Mouse (Mus musculus): ENCODE measurements around the gene Fbln7. TPM values are rescaled to one million over a fixed set of nuclear protein-coding genes. Genes with fewer than 3 reads are reported as not detected.

The Fbln7 gene
- polyA plus RNA-seq (2014; fragmentation: Illumina TruSeq; extraction: RNeasy Lipid Tissue Mini Kit (QIAGEN cat#74804); ENCODE audit: low replicate concordance), result 2.2 TPM

DNA sequence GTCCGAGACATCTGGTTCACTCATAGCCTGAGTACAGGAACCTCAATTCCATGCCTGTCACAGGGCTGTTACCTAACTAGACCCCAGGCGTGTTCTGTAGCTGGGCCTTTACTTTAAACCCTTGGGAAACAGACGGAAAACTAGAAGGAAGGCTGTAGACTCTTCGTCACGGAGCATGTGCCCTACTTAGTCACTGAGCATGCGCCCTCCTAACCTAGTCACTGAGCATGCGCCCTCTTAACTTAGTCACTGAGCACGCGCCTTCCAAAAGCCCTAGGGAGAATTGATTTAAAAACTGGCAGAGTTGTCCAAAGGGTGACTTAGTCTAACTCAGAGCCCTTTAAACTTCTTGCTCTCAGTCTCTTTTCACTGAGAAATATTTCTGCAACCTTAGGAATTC is at the start of gene Fbln7:
Fbln7 (plus strand) TSS at position 346 of the 400 bp plus-strand sequence.

DNA sequence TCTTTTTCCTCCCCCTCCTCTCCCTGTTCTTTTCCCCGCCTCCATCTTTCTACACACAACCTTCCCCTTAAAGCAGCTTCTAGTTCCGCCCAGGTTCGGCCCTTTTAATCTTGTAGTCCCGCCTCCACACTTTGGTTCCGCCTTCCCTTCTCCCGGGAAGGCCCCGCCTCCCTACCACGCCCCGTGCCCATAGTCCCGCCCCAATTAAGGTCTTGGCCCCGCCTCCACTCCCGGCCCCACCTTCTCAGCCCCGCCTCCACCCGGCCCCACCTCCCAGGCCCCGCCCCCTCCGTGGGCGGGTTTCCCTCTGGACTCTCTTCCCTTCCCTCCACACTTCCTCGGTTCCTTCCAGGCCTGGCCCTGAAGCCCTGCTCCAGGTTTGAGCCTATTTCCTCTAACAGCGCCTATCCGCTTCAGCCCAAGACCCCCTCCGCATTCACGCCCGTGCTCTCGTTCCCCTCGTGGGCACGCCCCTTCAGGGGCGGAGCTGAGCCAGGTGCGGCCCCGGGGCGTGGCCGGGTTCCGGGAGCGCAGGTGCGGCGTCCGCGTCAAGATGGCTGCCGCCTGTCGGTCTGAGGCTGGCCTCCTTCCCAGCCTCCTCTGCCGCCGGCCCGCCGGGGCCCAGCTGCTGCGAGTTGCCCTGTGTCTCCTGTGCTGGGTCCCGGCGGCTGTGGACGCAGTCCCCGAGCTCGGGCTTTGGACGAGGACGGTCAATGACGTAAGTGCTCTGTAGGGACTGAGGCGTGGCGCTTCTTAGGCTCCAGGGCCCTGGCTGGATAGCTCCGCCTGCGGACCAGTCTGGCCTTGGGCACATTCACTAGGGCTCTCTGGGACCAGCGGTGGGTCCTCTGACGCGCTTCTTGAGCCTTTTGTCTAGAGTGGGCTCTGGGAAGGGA is 44.7 kb upstream of the Fbln7 start, which contains the start of gene Tmem87b:
Tmem87b (plus strand) TSS at position 333 of the 896 bp plus-strand sequence.

DNA sequence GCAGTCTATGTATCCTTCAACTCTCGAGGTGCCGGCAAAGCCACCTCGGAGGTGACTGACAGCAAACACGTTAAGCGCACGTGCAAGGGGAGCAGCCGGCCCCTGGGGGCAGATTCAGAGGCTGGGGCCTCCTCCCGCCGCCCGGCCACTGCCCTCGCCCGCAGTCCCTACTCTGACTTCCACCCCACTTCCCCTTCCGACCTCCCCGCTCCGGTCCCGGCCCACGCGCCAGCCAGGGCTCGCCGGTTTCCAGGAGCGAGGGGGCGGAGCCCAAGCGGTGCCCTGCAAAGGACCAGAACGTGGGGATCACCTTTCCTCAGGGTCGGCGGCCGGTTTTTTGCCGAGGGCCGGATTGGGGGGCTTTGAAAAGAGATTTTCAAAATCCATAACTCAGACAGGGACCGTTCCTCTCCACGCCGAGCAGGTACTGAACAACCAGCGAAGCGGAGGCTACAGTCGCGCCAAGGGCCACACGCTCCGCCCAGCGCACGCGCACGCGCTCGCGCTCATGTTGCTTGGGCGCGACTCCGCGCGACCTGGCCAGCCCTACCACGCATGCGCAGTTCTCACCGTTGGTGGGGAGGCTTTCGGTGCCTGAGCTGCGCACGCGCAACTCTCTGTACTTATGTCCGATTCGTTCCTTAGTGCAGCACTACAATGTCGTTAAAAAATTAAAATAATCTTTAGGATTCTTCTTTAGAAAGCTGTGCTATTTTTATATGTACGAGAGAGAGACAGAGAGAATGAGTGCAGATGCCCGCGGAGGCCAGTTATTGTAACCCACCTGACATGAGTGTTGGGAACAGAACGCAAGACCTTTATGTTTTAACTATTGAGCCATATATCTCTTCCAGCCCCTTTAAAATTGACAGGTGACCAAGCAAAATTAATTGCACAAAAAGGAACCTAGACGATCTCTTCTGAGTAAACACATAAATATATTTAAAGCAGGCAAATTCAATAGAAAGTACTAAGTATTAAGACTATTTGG is 81.1 kb downstream of the Fbln7 start, which contains the start of gene Zc3h8:
Zc3h8 (minus strand) TSS at position 540 of the 991 bp plus-strand sequence.

Other genes starting within 250 kb of the Fbln7 start
- 65.2 TPM for gene Anapc1, start 175.6 kb upstream of the Fbln7 start, polyA plus RNA-seq (2014; fragmentation: Illumina TruSeq; extraction: RNeasy Lipid Tissue Mini Kit (QIAGEN cat#74804); ENCODE audit: low replicate concordance)
- gene Mertk, start 164.0 kb upstream of the Fbln7 start, polyA plus RNA-seq (2014; fragmentation: Illumina TruSeq; extraction: RNeasy Lipid Tissue Mini Kit (QIAGEN cat#74804); ENCODE audit: low replicate concordance), result 107 TPM
- 106 TPM for gene Tmem87b, start 44.9 kb upstream of the Fbln7 start, polyA plus RNA-seq (2014; fragmentation: Illumina TruSeq; extraction: RNeasy Lipid Tissue Mini Kit (QIAGEN cat#74804); ENCODE audit: low replicate concordance)
- gene Zc3h8, start 81.1 kb downstream of the Fbln7 start, polyA plus RNA-seq (2014; fragmentation: Illumina TruSeq; extraction: RNeasy Lipid Tissue Mini Kit (QIAGEN cat#74804); ENCODE audit: low replicate concordance), result 6.3 TPM
- 5.0 TPM for gene Zc3h6, start 104.4 kb downstream of the Fbln7 start, polyA plus RNA-seq (2014; fragmentation: Illumina TruSeq; extraction: RNeasy Lipid Tissue Mini Kit (QIAGEN cat#74804); ENCODE audit: low replicate concordance)
- gene Gm10762, start 104.7 kb downstream of the Fbln7 start, polyA plus RNA-seq (2014; fragmentation: Illumina TruSeq; extraction: RNeasy Lipid Tissue Mini Kit (QIAGEN cat#74804); ENCODE audit: low replicate concordance), result 3.0 TPM
- not detected for gene Vinac1, start 185.2 kb downstream of the Fbln7 start, polyA plus RNA-seq (2014; fragmentation: Illumina TruSeq; extraction: RNeasy Lipid Tissue Mini Kit (QIAGEN cat#74804); ENCODE audit: low replicate concordance)
- 3.1 TPM for gene Ttl, start 203.0 kb downstream of the Fbln7 start, polyA plus RNA-seq (2014; fragmentation: Illumina TruSeq; extraction: RNeasy Lipid Tissue Mini Kit (QIAGEN cat#74804); ENCODE audit: low replicate concordance)
- gene Polr1b, start 238.0 kb downstream of the Fbln7 start, polyA plus RNA-seq (2014; fragmentation: Illumina TruSeq; extraction: RNeasy Lipid Tissue Mini Kit (QIAGEN cat#74804); ENCODE audit: low replicate concordance), result 1.7 TPM

All from small intestine, adult 10 weeks (tissue).